Mouse (Mus musculus) brain, embryonic 14.5 days (tissue): Measurements from ENCODE around the gene Gpr3. TPM values are rescaled to one million over a fixed set of nuclear protein-coding genes. Genes with fewer than 3 reads are reported as not detected.
A peak's percentile ranks its signal among the peaks of the same experiment; 100 is the strongest.

ENCODE experiments used
- DNase-seq: peaks from one replicate; pipeline ENCODE4 v3.0.0-alpha.2; 2011; ENCODE audit warnings: low read depth
- CTCF ChIP-seq: fragments of 200-500 bp; IDR thresholded peaks from 2 replicates; pipeline ENCODE4 v1.5.1; 2012; ENCODE audit warnings: inconsistent platforms, mild to moderate bottlenecking, moderate library complexity, borderline replicate concordance; ENCODE audit not compliant: insufficient read depth, insufficient read length; ENCODE audit errors: extremely low read depth
- POLR2A ChIP-seq: fragments of 200-500 bp; IDR thresholded peaks from 2 replicates; pipeline ENCODE4 v1.6.1; 2012; ENCODE audit warnings: mild to moderate bottlenecking, inconsistent platforms, borderline replicate concordance; ENCODE audit not compliant: poor library complexity, insufficient read depth, insufficient read length, severe bottlenecking; ENCODE audit errors: extremely low read depth
- polyA plus RNA-seq: library from polyadenylated mRNA; depleted of rRNA; stranded (reverse); fragments of >200 nt; gene quantifications from 2 replicates; pipeline ENCODE4 v1.2.3, GENCODE M21; 2012; rRNA removed

Gpr3 gene
- polyA plus RNA-seq, 1 experiment, result 2.7 TPM

DNA sequence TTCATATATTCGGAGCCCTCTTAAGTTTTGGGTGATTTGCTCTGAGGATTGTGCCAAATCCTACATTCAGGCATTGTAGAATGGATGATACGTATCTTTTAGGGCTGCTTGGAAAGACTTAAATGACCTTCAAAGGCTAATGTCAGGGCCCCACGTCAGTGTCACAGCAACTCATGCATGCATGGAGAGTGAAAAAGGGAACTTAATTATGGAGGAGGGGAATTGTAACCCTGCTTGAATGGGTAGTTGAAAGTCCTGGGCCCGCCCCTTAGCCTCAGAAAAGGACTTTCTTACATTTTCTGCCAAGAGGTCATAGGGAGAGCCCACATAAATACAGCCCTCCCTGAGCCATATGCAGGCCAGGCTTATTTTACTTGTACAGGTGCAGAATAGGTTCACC is 52.7 kb downstream of the Gpr3 start:
- peak; percentile 53 for DNase-seq

More for the DNA sequence above, 52.7 kb downstream of the Gpr3 start:
- TF ChIP-seq CTCF (no peak), POLR2A (no peak)

Other genes with a start within 250 kb of the Gpr3 start
- 0.09 and 0.15 TPM in 2 replicates for gene Fgr, start 238.4 kb downstream of the Gpr3 start, polyA plus RNA-seq
- gene Ahdc1, start 201.3 kb downstream of the Gpr3 start, polyA plus RNA-seq, result 20.9 and 43.2 TPM in 2 replicates
- gene Wasf2, start 82.0 kb downstream of the Gpr3 start, polyA plus RNA-seq, result 19.0 and 25.5 TPM in 2 replicates
- gene Cd164l2, start 405 bp downstream of the Gpr3 start, polyA plus RNA-seq, result 0.74 and 0.85 TPM in 2 replicates
- gene Map3k6, start 28.3 kb upstream of the Gpr3 start, polyA plus RNA-seq, result 2.1 and 2.4 TPM in 2 replicates
- gene Sytl1, start 50.6 kb upstream of the Gpr3 start, polyA plus RNA-seq, result 1.5 and 2.6 TPM in 2 replicates
- gene Tmem222, start 65.3 kb upstream of the Gpr3 start, polyA plus RNA-seq, result 120 and 154 TPM in 2 replicates
- 38.6 and 49.6 TPM in 2 replicates for gene Wdtc1, start 140.9 kb upstream of the Gpr3 start, polyA plus RNA-seq
- gene Slc9a1, start 157.2 kb upstream of the Gpr3 start, polyA plus RNA-seq, result 23.4 and 33.1 TPM in 2 replicates